Mouse (Mus musculus) kidney, adult 18-20 months (tissue): ENCODE measurements around the gene Acad11.

ENCODE experiments used
- DNase-seq: peaks from one replicate; pipeline ENCODE4 v3.0.0; 2021

The Acad11 gene

DNA sequence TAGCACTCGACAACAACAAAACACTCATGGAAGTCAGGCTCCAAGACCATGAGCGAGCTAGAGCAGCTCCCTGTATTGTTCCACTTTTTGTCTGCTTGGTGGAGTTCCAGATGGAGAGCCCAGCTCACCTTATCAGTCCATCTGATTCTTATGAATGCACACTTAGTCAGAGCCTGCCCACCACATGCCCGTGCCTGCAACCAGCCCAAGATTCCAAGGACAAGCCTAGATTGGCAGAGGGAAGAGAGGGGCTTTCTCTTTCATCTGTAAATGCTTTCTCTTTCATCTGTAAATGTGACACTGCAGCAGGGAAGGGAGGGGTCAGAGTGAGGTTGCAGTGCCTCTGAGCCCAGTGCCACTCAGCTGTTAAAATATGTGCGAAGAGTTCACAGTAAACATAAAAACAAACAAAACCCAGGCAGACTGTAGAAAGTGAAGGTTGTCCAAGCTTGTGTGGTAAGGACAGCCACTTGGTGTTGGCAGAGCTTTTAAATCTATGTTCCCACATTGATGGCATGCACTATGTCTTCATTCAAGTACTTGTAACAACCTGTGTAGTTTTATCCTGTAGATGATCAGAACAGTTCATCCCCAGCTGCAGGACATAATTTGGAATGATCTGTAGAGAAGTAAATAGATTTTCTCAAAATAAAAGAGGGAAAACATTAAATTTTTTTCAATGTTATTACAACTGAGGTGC is 22.7 kb downstream of the Acad11 start:
- no peak for DNase-seq

- DNase-seq, result peak; percentile 37
Observed at GRCm38 (mm10) chr9:104088555-104088954, 25.4 kb downstream of the Acad11 start.

GRCm38 (mm10) chr9:104092945-104093344 is 29.8 kb downstream of the Acad11 start:
- DNase-seq, result no peak

GRCm38 (mm10) chr9:104098256-104098655 is 35.1 kb downstream of the Acad11 start:
- no peak for DNase-seq

- no peak for DNase-seq
Observed at GRCm38 (mm10) chr9:104099060-104099459, 35.9 kb downstream of the Acad11 start.

DNA sequence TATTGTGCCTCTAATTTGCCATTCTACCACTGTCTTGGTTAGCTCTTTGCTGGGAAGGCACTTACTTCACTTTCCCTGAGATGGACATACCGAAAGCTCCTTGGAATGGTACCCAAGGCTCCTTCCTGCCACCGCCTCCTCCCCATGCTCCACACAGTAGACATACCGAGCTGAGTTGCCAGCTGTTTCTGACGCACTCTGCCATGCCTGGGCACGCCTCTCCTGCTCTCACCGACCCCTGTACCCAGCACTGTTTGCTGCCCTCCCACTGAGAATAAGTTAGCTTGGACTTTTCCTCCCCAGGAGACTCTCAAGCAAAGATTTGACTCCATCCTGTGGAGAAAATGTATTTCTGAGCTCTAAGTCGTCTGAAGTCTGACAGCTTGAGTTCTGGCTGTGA is 37.6 kb downstream of the Acad11 start:
- DNase-seq, result peak; percentile 18

DNA sequence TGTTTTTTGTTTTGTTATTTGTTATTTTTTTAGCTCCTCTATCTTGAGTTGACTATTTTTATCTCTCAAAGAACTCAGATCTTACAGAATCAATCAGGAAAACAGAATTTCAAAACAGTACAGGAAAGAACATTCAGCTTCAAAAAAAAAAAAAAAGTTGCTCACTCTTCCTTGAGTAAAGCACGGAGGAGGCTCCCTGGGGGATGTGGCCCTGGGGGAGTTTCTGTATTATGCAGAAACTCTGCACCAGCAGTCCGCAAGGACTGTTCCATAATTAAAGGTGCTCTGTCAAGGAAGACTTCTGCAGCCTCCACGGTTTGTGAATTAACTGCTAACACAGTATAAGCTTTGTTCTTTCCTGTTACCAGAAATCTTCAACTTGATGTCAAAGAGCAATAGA is 38.3 kb downstream of the Acad11 start:
- DNase-seq, result no peak

DNA sequence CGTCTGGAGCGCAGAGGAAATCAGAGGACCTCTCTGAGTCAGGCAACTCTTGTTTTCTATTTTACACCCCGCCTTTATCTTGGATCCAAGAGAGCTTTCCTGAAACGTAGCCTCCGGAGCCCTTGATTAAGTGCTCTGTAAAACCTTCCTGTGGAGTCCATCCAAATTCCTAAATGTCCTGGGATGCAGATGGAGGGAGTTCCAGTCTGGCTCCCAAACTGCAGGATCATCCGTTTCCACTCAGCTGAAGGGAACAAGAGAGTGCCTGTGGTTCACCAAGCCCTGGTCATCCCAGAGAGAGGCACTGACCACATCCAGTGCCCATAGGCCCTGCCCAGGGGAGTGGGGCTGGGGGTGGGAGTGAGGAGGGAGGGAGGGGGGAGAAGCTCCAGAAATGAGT is 39.1 kb downstream of the Acad11 start:
- no peak for DNase-seq

DNA sequence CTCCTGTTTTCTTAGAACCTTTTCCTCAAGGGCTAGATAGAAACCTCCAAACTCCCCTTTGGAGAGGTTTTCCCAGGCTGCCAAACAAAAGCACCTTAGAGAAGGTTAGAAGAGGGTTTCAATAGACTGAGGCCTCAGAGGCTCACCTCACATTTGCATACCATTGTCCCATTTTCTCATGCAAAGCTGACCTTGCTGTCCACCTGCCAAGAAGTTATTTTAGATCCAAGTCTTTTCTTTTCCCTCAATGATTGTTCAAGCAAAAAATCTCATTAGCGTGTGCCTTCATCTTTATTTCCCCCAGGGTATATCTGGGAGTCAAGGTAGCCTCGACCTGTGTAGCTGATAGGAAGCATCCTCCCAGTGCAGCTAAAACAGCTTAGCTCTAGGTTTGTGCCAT is 39.7 kb downstream of the Acad11 start:
- DNase-seq, result no peak

- DNase-seq, result no peak
Observed at GRCm38 (mm10) chr9:104104986-104105385, 41.8 kb downstream of the Acad11 start.

GRCm38 (mm10) chr9:104106930-104107329 is 43.8 kb downstream of the Acad11 start:
- DNase-seq, result no peak

DNA sequence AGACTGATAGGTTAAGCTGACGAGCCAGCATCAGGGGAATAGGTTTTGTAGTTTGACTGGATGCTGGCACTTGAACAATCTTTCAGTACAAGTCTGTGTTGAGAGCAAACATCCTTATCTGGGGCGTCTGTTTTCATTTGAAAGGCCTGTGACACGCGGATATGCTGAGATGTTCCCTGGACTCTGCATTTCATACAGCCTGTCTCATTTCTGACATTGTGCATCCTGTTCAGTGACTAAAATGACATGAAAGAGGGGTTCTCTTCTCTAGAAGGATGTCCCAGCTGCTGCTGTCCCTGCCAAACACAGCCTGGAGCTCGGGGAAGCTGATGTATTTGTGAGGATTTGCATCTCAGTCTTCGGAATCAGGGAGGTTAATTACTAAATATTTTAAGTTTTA is 44.3 kb downstream of the Acad11 start:
- DNase-seq, result no peak

DNA sequence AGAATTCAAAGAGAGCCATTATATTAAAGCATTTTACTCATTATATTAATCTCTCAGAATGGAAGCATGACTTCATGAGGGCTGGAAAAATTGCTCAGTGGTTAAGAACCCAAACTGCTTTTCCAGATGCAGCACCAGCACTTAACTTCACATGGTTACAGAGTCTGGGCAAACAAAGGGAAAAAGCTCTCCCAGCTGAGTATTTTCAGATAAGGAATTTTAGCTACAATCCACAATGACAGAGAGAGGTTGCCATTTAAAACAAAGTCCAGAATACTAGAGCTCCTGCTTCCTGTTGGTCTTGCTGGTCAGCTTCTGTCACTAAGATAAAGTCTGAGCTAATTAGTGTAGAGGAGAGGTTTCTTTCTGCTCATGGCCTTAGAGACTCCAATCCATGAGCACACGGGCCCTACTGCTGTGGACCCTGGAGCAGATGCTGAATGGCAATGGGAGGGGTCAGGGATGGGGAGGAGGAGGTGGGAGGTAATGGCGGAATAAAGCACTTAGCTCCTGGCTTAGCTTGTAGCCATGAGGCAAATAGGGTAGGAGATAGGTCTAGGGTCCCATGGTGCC is 45.5 kb downstream of the Acad11 start:
- no peak for DNase-seq

GRCm38 (mm10) chr9:104109151-104109550 is 46.0 kb downstream of the Acad11 start:
- DNase-seq, result no peak

DNA sequence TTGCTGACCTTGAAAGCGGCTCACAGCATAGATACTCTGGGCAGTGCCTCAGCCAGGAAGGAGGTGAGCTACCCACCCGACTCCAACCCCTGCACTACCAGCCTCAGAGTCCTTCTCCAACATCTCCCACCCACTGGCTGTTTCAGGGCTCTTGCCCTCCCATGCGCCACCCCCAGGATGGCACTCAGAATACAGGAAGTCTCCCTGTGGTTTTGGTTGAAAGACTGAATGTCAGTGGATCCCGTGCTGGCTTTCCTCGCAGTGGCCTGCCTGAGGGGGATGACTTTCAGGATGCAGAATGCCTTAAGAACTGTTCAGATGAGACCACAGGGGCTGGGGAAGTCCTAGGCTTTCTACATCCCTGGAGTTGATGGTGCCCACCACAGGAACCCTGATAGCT is 59.9 kb downstream of the Acad11 start:
- no peak for DNase-seq

DNA sequence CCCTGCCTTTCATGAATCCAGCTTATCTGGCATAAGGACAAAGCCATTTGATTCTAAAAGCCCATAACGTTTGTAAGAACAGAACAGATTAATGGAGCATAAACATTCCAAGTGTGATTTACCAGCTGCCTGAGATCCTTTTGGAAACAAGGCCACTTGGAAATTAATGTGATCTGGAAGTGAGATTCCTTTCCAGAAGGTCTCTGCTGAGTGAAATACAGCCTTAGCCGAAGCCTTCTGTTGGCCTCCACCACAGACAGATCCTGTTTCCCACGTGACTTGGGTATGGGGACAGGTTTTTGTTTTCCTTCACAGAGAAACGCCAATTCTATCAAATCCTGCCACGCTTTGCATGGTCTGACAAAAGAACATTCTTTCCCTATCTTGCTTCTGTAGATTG is 60.4 kb downstream of the Acad11 start:
- no peak for DNase-seq

- DNase-seq, result no peak
Observed at GRCm38 (mm10) chr9:104126833-104127232, 63.7 kb downstream of the Acad11 start, which contains the start of gene Ackr4. TSS of gene Ackr4 (minus strand) at chr9:104126933.

GRCm38 (mm10) chr9:104128110-104128509 is 64.9 kb downstream of the Acad11 start:
- no peak for DNase-seq

GRCm38 (mm10) chr9:104130141-104130755 is 67.1 kb downstream of the Acad11 start:
- no peak for DNase-seq

- DNase-seq, result no peak
Observed at GRCm38 (mm10) chr9:104140351-104140750, 77.2 kb downstream of the Acad11 start.

DNA sequence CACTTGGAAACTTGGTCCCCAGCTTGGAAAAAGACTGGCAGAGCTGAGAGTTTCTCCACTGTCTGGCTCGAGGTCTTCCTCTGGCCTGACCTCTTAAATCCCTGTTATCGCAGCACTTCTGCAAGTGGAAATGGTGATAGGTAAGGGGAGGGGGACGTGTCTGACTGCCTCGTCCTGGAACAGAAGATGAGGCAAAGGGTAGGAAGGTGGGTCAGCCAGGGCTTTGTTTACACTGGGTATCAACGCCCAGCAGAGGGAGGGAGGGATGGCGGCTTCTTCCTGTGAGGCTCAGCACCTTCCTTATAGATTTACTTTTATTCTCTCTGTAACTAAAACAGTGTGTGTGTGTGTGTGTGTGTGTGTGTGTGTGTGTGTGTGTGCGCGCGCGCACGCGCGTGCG is 79.6 kb downstream of the Acad11 start:
- DNase-seq, result no peak

GRCm38 (mm10) chr9:104144314-104144996 is 81.3 kb downstream of the Acad11 start:
- DNase-seq, result no peak

DNA sequence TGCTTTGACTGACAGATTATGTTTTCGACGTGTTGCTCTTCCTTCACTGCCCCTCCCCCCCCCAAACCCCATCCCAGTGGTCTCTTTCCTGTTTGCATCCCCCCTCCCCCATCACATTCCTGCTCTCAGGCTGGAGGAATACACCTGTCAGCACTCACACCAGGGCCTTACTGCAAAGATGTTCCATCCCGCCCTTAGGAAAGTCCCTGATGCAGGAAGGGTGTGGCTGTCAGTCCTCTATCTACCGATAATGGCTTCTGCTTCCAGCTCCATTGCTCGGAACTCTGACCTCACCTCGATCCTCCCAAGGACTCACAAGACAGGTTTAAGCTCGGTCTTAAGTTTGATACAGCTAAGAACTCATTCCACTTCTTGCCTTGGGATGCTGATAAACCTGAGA is 83.5 kb downstream of the Acad11 start:
- DNase-seq, result no peak

DNA sequence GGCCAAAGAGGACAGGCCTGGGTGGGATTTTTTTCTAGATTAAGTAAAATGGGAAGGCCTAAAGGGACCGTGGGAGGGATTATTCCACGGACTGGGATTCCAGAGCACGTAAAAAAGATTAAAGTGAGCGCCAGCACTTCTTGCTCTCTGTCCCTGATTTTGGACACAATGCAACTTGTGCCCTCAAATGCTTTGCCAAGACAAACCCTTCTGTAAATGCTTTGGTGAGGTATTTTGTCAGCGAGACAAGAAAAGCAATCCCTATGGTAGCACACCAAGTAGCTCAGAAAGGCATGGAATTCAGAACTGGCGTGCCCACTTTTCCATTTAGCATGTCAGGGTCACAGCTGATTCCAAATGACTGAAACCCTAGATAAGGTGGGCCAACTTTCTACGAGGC is 85.8 kb downstream of the Acad11 start:
- DNase-seq, result no peak
